Mouse (Mus musculus) lung, postnatal 14 days (tissue): ENCODE results near the gene H2al1d.
"Not testable (repeated sequence)": the region's sequence is repeated elsewhere in the genome, so short reads cannot be mapped to it uniquely, and the experiment has no call there.

Source experiments
- DNase-seq: peaks from one replicate; pipeline ENCODE4 v3.0.0; 2021

H2al1d gene

GRCm38 (mm10) chrX:11308524-11308923, at the start of gene H2al1d:
Gene H2al1d, plus strand, starts transcription at chrX:11308824.
- not testable (repeated sequence) for DNase-seq

GRCm38 (mm10) chrX:11264918-11265317, 43.7 kb upstream of the H2al1d start:
- DNase-seq, result no peak

- no peak for DNase-seq
These were observed 40.8 kb upstream of the H2al1d start for GRCm38 (mm10) chrX:11267791-11268190.

- DNase-seq, result no peak
These were observed 39.5 kb upstream of the H2al1d start for GRCm38 (mm10) chrX:11269074-11269473.

GRCm38 (mm10) chrX:11273190-11273589, 35.4 kb upstream of the H2al1d start:
- no peak for DNase-seq

GRCm38 (mm10) chrX:11277083-11277482, 31.5 kb upstream of the H2al1d start:
- no peak for DNase-seq

- DNase-seq, result no peak
These were observed 27.9 kb upstream of the H2al1d start for GRCm38 (mm10) chrX:11280741-11281140.

GRCm38 (mm10) chrX:11288306-11288882, 20.2 kb upstream of the H2al1d start:
- DNase-seq, result peak; percentile 51

- DNase-seq, result no peak
These were observed 19.4 kb upstream of the H2al1d start for GRCm38 (mm10) chrX:11289244-11289643.

- DNase-seq, result not testable (repeated sequence)
These were observed 9.7 kb upstream of the H2al1d start, which contains the start of gene H2al1a for GRCm38 (mm10) chrX:11298957-11299356. Gene H2al1a, plus strand, starts transcription at chrX:11299257.

- DNase-seq, result not testable (repeated sequence)
These were observed 6.5 kb upstream of the H2al1d start, which contains the start of gene H2al1b for GRCm38 (mm10) chrX:11302132-11302531. Gene H2al1b, plus strand, starts transcription at chrX:11302432.

- DNase-seq, result not testable (repeated sequence)
These were observed 3.3 kb upstream of the H2al1d start, which contains the start of gene H2al1c for GRCm38 (mm10) chrX:11305355-11305754. Gene H2al1c, plus strand, starts transcription at chrX:11305655.

GRCm38 (mm10) chrX:11311634-11312033, 3.0 kb downstream of the H2al1d start, which contains the start of gene H2al1e:
Gene H2al1e, plus strand, starts transcription at chrX:11311934.
- DNase-seq, result not testable (repeated sequence)

- DNase-seq, result not testable (repeated sequence)
These were observed 6.2 kb downstream of the H2al1d start, which contains the start of gene H2al1f for GRCm38 (mm10) chrX:11314858-11315257. Gene H2al1f, plus strand, starts transcription at chrX:11315158.

- not testable (repeated sequence) for DNase-seq
These were observed 9.3 kb downstream of the H2al1d start, which contains the start of gene H2al1g for GRCm38 (mm10) chrX:11317956-11318355. Gene H2al1g, plus strand, starts transcription at chrX:11318256.

- not testable (repeated sequence) for DNase-seq
These were observed 12.6 kb downstream of the H2al1d start, which contains the start of gene H2al1h for GRCm38 (mm10) chrX:11321192-11321591. Gene H2al1h, plus strand, starts transcription at chrX:11321492.

GRCm38 (mm10) chrX:11324359-11324758, 15.7 kb downstream of the H2al1d start, which contains the start of gene H2al1i:
Gene H2al1i, plus strand, starts transcription at chrX:11324659.
- DNase-seq, result not testable (repeated sequence)

GRCm38 (mm10) chrX:11327522-11327921, 18.9 kb downstream of the H2al1d start, which contains the start of gene H2al1j:
Gene H2al1j, plus strand, starts transcription at chrX:11327822.
- not testable (repeated sequence) for DNase-seq

- peak; percentile 8 for DNase-seq
These were observed 37.1 kb downstream of the H2al1d start for GRCm38 (mm10) chrX:11345762-11346161.

- DNase-seq, result no peak
These were observed 38.1 kb downstream of the H2al1d start for GRCm38 (mm10) chrX:11346756-11347155.
